Mouse (Mus musculus): ENCODE measurements at regions not wholly inside any gene's neighbourhood (a gene's known extent, or its start where the extent isn't known, plus 50 kb on each side); places are given as distances from the start of the nearest gene placed in this dataset.

- DNase-seq, result peak; percentile 74 to 76
These were observed 635.8 kb downstream of the Ube2dnl2 start for GRCm38 (mm10) chrX:115543145-115543544.

- peak; percentile 73 to 77 for DNase-seq
These were observed 678.9 kb downstream of the Ube2dnl2 start for GRCm38 (mm10) chrX:115586111-115586865.

All from cerebellum, postnatal 10 days (tissue).